Mouse (Mus musculus): Measurements from ENCODE around the gene March4. TPM values are rescaled to one million over a fixed set of nuclear protein-coding genes. Genes with fewer than 3 reads are reported as not detected.

Gene March4
- total RNA-seq, 2 experiments from 2014 or later, result 0.38 to 0.50 TPM

DNA sequence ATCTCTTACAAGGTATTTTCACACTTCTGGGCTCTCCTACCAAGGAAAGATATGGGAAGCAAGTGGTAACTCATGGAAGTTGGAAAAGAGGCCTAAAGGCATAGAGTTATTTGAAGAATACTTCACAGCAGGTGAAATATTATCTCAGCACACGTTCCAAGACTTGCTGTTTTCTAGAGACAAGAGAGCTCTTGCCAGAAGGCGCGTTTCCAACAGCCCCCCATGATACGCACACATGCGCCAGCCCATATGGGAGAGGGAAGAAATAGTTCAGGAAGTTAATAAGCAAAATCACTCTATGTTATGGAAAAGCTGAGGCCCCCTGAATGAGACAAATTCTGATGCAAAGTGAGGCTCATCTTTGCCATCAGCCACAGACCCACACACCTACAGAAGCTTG lies 3.8 kb downstream of the March4 start:
- no peak for DNase-seq (ENCODE audit: low spot score in 2 of 2)

- no peak for DNase-seq (ENCODE audit: low spot score in 2 of 2)
These were observed 6.1 kb downstream of the March4 start for GRCm38 (mm10) chr1:72530516-72531196.

DNA sequence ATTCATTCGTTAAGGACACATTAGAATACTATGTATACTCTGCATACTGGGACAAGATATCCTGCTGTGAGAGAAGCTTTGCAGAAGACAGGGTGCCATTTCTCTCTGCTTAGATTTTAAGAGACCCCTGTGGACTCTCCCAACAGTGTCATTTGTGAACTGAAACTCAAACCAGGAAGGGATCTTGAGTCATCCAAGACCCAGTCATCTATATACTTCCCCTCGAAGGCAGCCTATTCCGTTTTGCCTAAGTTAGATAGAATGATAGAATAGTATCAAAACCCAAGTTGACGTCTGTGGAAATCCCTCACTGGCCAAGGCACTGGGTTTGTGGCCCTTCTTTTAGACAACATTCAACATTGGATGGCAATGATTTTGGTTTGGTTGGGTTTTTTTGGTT lies 7.5 kb downstream of the March4 start:
- DNase-seq (ENCODE audit: low spot score in 2 of 2), result no peak

- DNase-seq (ENCODE audit: low spot score in 2 of 2), result no peak
These were observed 13.1 kb downstream of the March4 start for GRCm38 (mm10) chr1:72523601-72524000.

GRCm38 (mm10) chr1:72510778-72511520 lies 25.8 kb downstream of the March4 start:
- no peak for DNase-seq (ENCODE audit: low spot score in 2 of 2)

GRCm38 (mm10) chr1:72509551-72509950 lies 27.2 kb downstream of the March4 start:
- DNase-seq (ENCODE audit: low spot score in 2 of 2), result no peak

- DNase-seq (ENCODE audit: low spot score in 2 of 2), result no peak
These were observed 29.1 kb downstream of the March4 start for GRCm38 (mm10) chr1:72507670-72508069.

DNA sequence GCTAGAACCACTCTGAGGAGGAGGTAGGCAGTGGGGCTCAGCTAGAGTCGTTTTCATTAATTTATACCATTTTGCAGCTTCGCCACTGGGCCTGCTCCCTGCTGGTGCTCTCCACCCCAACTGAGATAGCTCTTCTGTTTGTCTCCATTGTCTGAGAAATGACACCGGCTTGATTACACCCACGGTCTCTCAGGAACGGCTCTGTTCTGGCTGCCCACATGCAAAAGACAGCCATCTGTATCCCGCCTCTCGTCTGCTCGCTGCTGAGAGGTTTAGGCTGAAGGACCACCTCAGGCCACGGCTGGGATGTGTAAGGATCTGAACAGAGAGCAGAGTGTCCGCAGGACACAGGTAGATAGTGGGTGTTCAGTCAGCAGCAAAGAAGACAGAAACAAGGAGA lies 30.5 kb downstream of the March4 start:
- DNase-seq (ENCODE audit: low spot score in 2 of 2), result no peak

GRCm38 (mm10) chr1:72497609-72498008 lies 39.1 kb downstream of the March4 start:
- DNase-seq (ENCODE audit: low spot score in 2 of 2), result no peak

GRCm38 (mm10) chr1:72493454-72493853 lies 43.3 kb downstream of the March4 start:
- no peak for DNase-seq (ENCODE audit: low spot score in 2 of 2)

DNA sequence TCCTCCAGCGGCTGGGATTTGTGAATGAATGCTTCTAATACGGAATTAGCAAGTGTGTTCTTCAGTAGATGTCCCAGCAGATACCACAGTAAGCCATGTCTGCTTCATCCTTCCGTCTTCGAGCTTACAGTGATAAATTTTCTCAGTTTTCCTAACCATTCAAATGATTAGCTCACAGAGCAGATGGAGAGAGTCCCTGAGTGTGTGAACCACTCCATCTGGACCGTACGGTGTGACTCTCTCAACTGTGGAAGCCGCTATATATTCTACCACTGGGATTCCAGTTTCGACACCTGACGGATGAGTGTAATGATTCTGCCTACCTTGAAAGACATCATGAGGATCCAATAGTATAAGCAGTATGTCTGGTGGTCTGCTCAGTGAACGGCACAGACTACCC lies 44.1 kb downstream of the March4 start:
- no peak for DNase-seq (ENCODE audit: low spot score in 2 of 2)

DNA sequence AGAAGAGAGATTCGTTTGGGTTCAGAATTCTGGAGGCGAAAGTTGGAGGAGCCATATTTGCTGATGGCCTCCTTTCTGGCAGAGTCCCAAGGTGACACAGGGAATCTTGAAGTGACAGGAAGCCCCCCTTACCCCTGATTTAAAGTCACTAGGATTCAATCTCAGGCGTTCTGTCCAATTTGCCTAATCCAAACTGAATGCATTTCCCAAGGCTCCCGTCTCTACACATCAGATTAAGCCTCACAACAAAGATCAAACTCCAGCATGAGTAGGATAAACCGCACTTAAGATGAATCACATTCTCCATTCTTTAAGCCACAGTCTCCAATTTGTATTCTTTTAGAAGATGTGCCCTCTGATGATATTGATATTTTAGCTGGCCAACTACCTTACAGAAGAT lies 45.4 kb downstream of the March4 start:
- no peak for DNase-seq (ENCODE audit: low spot score in 2 of 2)

GRCm38 (mm10) chr1:72490801-72491200 lies 45.9 kb downstream of the March4 start:
- DNase-seq (ENCODE audit: low spot score in 2 of 2), result no peak

DNA sequence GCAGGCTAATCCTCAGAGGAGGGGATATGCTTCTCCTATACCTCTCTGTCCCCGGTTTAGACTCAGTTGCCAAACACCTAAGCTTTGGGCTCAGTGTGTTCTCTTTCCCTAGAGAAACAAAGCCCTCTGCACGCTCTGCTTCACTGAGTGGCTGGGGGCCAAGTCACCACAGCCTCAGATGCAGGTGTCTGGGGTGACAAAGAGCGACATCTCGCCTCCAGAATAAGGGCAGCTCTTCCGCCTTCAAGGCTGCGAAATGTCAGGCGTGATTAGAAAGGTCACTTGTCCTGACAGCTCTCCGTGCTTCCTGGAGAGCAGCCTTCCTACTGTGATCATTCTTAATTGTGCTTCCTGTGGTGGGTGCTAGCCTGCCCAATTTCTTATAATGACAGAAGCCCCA lies 46.5 kb downstream of the March4 start:
- DNase-seq (ENCODE audit: low spot score in 2 of 2), result no peak

DNA sequence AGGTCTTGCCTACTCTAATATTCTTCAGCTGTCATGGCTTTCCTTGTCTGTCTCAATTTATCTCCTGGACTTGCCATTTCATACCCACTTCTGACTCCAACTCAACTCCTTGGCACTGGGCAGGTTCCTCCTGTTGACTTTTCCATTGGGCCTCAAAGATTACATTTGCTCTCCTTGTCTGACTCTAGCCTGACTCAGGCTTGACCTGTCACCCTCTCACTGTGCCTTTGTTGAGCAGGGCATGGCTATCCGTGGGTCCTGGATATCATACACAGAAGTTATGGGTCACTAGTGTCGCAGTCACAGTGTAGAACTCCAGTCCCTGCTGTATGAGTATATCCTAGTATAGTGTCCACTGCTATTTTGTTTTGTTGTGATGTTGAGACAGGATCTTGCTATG lies 60.1 kb downstream of the March4 start:
- no peak for DNase-seq (ENCODE audit: low spot score in 2 of 2)

- DNase-seq (ENCODE audit: low spot score in 2 of 2), result no peak
These were observed 67.7 kb downstream of the March4 start for GRCm38 (mm10) chr1:72469075-72469474.

DNA sequence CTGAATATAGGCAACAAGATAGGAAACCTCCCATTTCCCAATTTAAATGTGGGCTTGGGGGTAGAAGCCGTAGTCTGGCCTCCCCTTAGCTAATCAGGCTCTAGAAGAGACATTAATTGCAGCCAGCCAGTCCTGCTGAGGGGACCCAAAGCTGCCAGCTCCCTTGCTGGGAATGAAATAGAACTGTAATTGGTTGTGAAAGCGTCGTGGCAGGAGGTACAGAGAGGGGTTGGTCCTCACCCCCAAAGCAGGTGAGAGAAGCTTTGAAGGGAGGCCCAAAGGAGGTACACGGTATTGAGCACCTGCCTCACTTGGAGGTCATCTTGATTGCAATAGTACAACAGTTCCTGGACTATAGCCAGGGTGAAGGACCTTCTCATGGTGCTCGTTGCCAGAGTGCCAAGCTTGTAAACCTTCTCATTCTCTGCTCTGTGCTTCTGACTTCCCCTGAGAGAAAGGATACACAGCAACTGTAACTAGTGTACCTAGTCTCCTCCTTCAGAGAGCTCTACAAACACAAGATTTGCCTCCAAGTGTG lies 68.2 kb downstream of the March4 start:
- DNase-seq (ENCODE audit: low spot score in 2 of 2), result no peak

DNA sequence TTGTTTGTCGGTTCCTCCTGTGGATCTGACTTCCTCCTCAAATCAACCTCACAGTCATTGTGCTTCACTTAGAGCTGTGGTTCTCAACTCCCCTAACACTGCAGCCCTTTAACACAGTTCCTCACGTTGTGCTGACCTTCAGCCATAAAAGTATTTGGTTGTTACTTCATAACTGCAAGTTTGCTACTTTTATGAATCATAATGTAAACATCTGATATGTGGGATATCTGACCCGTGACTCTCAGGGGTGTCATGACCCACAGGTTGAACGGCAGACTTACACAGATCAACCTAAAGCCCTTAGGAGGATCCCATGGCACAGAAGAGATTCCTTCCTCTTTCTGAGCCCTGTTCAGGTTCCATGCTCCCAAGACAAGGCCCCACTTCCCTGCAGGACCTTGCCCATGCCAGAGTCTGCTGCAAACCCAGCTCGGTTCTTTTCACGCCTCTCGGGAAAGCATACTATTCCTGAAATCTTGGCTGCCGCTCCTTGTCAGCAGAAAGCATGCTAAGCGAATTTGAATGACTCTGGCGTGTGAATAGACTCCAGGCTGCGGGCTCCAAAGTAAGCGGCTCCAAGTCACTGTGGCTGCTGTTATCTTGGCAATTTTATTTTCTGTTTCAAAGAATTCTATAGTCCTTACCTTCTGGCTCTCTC lies 71.7 kb downstream of the March4 start:
- DNase-seq (ENCODE audit: low spot score in 2 of 2), result no peak

DNA sequence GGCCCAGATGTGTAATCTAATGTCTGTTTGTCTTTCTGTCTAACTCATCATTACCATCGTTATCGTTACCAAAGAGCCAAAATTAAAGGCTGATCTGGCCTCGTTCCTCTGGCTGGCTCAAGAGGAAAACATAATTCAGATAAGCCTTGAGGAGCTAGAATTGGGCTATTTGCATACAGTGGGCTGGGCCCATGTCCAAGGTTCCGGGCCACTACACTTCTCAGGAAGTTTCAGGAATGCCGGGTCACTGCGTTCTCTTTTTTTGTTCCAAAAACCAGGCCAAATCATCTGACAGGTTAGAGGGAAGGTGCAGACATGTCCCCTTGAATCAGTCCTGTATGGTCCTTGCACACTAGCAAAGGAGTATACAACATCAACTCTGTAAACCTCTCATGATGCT lies 74.2 kb downstream of the March4 start:
- peak in 1 of 2 experiments; percentile 7 for DNase-seq (ENCODE audit: low spot score in 2 of 2)

DNA sequence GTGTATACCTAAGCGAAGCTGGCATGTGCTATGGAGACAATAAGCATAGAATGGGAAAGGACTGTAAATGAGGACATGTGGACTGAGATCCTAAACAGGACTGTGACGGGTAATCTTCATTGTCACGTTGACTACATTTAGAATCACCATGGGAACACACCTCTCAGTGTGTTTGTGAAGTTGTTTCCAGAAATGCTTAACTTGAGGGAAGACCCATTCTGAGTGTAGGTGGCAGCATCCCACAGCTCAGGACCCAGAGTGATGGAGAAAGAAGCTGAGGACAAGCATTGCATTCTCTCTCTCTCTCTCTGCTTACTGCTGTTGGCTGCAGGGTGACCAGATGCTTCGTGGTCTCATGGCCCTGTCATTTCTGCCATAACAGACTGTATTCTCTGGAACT lies 79.1 kb downstream of the March4 start:
- no peak for DNase-seq (ENCODE audit: low spot score in 2 of 2)

GRCm38 (mm10) chr1:72455923-72456322 lies 80.8 kb downstream of the March4 start:
- no peak for DNase-seq (ENCODE audit: low spot score in 2 of 2)

- no peak for DNase-seq (ENCODE audit: low spot score in 2 of 2)
These were observed 82.0 kb downstream of the March4 start for GRCm38 (mm10) chr1:72454733-72455201.

Measured in adrenal gland, adult 18-20 months (tissue).